Mouse (Mus musculus): ENCODE data around the gene Gatd1.

DNA sequence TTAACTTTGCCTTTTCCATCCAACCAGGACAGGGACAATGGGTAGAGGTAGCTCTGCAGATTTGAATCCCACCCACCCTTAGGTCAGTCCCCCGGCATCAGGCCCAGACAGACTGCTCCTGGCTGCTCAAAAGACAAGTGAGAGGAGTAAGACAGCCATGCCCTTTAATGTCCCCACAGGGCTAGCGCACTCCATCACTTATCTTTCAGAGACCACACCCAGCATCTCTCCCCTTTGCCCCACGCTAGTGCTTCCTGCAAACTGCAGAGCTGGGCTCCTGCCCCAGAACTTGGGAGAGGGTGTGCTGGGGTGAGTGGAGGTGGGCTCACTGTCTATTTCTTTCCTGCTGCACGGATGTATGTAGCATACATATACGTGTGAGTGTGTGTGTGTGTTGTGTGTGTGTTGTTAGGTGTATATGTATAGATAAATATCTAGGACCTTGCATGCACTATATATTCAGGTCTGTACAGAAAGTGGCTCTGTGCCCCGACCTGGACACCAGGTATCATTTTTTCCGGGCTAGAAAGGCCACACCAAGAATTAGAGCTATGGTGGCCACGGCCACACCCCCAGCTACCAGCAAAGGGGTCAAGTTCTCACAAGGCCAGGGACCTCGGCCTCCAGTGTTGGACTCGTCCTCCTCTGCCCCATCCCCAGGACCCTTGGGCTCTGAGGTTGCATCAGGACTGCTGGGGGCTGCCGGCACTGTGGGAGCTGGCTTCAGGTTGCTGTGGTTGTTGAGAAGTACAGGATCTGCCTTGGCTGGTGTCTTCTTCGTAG, 13.2 kb upstream of the Gatd1 start:
- no peak for TF ChIP-seq CTCF (IDR thresholded peaks at IDR 0.05; ENCODE audit: borderline replicate concordance, insufficient read depth, low read length)
- no peak for TF ChIP-seq POLR2A (IDR thresholded peaks at IDR 0.05; ENCODE audit: low read depth, low read length)
